Mouse (Mus musculus): ENCODE measurements around the gene Atxn2.

Atxn2 gene

DNA sequence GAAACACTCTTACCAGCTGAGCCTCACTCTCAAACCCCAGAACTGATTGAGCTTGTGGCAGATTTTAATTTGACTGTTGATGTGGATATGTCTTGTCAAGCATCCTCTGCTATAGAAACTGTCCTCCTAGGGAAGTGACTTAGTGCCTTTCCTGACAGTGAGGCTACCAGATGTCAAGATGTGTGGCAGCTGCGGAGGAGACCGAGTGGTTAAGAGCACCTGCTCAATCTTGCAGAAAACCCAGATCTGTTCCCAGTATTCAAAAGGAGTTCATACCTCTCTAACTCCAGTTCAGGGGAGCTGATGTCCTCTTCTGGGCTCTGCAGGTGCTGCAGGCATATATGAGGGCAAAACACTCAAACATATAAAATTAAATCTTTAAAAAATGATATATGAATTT is 53.9 kb downstream of the Atxn2 start:
- no peak for DNase-seq (ENCODE audit: low spot score)

DNA sequence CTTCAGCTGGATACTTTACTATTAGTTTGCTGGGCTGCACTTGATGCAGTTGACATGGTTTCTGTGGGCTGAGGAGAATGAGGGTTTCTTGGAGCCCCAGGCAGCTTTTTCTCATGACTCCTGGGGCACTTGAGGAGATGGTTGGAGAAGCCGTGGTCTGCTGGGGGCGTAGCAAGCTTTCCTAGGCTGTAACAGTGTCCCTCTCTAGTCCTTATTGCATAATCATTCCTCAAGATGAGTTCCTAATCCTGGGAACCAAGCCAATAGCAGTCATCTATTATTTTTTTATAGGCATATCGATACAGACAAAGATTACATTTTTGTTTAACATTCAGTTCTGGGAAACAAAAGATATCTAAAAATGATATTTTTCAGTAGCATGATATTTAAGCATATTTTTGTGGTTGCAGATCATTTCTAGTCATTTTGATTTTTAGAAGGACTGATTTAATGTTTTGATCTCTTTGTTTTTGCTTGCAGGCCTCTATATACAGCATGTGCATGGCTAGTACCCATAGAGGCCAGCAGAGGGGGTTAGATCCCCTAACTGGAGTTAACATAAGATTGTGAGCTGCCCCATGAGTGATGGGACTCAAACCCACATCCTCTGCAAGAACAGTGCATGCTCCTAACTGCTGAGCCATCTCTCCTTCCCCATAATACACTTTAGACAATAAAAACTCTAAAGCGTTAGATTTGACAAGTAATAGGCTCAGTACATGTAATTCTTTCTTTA is 55.1 kb downstream of the Atxn2 start:
- DNase-seq (ENCODE audit: low spot score) = peak; percentile 11

DNA sequence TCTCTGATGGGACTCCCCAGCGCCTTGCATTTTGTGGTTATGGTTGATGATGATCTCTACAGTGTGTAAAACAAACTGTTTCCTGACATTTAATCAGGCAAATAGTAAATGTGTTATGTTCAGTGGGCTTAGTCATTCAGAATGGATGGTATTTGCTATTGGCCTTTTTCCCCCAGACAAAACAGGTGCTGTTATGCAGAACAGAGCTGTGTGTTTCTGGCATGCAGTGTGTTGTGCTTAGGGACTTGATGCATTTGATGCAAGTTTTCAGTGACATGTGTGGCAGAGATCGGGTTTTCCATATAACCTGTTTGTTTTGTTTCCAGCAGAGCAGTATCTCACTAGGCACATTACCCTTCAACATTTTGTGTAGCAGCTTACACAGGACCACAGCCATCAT is 56.4 kb downstream of the Atxn2 start:
- DNase-seq (ENCODE audit: low spot score) = no peak

DNA sequence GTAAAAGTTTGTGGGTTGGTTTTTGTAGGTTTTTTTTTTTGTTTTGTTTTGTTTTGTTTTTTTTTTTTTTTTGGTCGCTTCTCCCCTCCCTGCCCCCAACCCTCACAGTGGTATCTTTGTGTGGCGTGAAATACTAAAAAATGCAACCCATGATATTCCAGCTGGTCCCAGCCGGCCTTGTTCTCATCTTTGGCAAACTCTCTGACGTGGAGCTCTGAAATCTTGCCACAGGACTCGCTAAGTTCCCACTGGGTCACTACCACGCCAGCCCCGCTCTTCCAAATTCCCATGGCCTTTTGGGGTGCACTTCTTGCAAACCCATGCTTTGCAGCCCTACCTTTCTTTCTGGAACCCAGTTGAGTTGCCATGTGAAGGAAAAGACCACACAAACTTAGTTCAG is 58.7 kb downstream of the Atxn2 start:
- no peak for DNase-seq (ENCODE audit: low spot score)

DNA sequence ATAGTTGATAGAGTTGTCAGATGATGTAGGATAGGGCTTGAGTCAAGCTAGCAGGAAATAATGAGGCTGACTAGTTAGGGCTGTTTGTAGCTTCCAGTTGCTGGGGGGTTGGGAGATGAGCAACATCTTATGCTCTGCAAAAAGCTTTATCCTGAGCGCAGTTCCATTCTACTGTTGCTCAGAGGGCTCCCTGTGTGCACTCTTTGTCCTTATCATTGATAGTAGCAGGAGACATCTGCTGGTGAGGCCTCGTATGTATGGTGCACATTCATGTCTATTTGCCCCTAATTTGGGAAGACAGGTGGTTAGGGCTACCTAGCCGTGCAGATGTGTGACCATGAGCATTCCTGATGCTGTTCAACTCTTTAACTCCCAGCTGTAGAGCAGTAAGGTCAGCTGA is 60.5 kb downstream of the Atxn2 start:
- no peak for DNase-seq (ENCODE audit: low spot score)

DNA sequence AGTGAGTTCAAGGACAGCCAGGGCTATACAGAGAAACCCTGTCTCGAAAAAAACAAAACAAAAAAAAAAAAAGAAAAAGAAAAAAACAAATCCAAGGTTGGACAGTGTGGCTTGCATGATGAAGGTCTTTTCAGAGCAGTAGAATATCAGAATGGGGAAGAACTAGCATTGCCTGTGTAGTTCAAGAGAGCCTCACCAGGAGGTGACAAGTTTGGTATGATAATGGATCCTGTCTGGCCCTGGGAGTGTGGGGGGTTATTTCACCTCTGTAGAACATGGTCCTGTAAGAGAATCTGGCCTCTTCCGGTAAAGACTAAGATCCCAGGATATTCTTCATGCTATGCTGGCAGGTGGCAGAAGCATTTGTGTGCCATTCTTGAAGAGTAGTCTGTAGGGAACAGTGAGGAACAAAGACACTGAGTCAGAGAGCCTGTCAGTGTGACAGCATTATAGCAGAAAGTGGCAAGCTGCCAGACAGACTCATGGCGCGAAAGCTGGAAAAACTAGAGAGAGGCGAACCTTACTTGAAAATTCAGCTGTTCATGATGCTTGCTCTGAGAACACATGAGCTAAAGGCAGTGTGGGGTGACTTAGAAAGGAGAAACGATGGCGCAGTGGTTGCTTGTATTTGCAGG is 67.5 kb downstream of the Atxn2 start:
- DNase-seq (ENCODE audit: low spot score) = no peak

DNA sequence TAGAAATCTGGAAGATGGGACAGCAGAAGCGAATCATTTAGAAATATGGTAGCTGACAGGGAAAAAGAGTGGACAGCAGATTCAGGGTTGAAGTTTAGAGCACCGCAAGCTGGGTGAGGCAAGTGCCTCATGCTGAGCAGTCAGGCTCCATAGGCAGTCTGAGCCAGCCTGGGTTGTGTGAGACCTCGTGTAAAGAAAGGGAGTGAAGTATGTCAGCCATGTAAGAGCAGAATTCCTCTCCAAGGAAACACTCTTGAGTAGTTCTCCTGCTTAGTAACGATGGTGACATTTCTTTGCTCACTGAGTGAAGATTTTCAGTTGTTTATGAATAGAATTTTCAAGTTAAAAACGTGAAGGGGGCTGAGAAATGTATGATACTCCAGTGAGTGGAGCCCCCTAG is 69.0 kb downstream of the Atxn2 start:
- no peak for DNase-seq (ENCODE audit: low spot score)

DNA sequence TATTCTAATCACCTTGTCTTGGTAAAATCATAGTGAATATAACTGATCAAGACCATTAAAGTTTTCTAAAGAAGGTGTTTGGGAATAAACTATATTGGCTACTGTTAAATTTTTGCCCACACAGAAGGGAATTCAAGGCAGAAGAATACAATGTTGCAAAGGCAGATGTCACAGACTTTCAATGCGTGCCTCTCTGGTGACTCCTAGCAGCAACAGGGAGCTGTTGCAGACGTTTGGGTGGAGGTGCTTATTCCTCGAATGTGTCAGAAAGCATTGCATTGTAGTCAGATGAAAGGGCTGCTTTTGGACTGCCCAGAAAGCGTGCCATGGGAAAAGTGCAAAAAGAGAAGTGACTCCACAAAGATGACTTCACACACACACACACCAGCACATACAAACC is 71.3 kb downstream of the Atxn2 start:
- DNase-seq (ENCODE audit: low spot score) = peak; percentile 21

DNA sequence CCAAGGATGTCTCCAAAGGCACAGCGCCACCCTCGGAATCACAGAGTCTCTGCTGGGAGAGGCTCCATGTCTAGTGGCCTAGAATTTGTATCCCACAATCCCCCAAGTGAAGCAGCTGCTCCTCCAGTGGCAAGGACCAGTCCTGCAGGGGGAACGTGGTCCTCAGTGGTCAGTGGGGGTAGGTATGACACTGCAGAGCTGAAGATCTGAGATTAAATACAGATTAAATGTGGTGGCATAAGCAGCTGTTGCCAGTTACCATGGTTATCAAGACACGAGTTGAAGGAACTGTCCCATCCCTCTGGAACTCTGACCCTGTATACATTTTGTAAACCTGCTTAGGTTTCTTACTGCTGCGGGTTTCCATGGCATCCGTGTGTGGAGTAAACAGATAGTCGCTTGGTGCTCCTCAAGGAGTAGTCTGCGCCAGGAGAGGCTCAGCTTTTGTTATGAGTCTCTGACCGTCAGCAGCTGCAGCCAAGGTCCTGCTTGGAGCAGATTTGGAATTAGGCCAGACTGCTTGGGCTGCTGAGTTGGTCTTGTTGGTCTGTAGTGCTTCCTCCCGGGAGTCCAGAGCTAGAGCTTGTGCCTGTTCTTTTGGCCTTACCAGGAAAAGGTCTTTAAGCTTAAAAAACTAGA is 72.8 kb downstream of the Atxn2 start:
- peak; percentile 49 for DNase-seq (ENCODE audit: low spot score)

DNA sequence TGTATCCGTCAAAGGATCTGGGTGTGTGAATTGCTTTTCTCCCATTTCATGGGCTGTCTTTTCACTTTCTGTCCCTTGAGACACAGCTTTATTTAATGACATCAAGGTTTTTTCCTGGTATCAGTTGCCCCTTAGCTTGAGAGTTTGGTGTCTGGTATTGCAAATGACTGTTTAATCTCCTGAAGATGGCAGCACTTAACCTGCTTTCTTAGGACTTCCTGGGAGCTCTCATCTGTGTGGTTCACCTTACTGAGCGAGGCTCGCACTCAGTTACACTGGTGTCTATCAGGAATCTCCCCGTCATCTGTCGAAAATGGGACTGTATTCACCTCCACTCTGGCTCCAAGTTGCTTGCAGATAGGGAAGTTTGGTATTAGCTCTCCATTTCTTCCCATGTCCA is 79.9 kb downstream of the Atxn2 start:
- no peak for DNase-seq (ENCODE audit: low spot score)

DNA sequence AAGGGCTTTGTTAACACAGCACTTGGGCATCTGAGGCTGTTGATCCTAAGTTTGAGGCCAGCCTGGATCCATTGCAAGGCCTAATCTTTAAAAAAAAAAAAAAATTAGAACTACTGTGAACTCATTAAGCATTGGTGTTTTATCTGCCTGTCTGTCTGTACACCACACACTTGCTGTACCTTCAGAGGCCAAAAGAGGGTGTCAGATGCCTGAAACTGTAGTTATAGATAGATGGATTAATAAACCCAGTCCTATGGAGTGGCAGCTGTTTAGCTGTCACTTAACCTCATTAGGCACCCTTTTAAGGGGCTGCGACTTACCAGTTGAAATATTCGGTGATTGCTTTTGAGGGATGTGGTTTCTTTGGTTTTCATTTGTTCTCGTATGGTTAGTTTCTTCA is 84.7 kb downstream of the Atxn2 start:
- DNase-seq (ENCODE audit: low spot score) = no peak

DNA sequence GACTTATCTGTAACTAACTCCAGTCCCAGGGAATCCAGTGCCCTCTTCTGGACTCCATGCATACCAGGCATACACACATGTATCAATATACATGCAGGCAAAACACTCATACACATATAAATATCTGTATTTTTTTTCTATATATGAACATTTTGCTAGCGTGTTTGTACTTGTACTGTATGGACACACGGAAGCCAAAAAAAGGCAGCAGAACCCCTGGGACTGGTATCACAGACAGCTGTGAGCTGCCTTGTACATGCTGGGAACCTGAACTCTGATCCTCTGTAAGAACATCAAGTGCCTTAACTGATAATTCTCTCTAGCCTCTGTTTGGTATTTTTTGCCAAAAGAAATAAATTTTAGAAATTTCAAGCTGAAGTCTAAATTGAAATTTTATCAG is 87.3 kb downstream of the Atxn2 start:
- no peak for DNase-seq (ENCODE audit: low spot score)

DNA sequence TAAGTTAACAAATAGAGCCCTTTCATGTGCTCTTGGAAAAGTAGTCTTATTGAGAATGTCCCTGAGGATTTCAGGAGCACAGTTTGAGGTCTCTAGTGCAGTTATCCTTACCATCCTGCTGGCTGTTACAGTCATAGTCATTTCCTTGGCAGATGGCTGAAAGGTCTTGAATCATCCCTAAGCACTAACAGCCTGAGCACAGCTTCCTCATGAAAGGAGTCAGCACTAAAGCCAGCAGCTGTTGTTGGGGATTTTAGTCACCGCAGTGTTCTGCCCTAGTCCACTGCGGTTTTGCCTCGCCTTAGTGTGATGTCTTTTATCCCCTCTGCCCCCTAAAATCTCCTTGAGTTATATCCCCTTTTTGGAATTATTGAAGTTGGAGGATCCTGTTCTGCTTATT is 96.0 kb downstream of the Atxn2 start:
- DNase-seq (ENCODE audit: low spot score) = no peak

DNA sequence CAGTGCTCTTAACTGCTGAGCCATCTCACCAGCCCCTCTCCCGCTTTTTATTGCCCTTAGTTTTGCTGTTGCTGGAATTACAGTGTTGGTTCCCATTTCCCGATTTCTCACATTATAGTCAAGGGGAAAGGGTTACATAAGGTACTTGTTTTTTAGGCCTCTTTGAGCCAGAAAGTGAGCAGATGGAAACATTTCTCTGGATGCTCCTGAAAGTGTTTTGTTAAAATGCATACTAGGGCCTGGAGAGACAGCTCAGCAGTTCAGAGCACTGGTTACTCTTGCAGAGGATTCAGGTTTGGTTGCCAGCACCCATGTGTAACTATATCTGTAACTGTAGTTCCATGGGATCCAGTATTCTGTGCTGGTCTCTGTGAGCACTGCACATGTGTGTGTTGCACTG is 97.1 kb downstream of the Atxn2 start:
- no peak for DNase-seq (ENCODE audit: low spot score)

DNA sequence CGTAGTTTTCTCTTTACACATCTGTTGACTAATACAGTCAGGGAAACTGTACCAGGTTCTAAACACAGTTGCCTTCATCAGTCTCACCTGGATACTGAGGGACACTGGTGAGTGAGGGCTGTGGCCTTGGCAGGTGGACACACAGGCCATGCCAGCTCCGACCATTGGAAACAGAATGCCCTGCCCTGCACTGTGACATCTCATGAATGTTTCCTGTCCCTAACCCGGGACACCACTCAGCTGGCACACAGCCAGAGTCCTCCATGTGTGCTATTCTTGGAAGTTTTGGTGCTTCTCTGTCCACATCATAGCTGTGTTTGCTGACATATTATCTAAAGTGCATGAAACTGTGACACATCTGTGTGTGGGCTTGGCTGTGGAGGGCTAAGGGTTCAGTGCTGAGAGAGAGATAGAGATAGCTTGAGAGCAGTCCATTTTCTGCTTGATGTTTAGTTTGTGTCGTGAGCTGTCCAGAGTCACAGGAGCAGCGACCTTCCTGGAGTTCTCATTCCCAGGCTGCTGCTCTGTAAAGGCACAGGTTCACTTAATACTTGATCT is 98.6 kb downstream of the Atxn2 start:
- DNase-seq (ENCODE audit: low spot score) = no peak

DNA sequence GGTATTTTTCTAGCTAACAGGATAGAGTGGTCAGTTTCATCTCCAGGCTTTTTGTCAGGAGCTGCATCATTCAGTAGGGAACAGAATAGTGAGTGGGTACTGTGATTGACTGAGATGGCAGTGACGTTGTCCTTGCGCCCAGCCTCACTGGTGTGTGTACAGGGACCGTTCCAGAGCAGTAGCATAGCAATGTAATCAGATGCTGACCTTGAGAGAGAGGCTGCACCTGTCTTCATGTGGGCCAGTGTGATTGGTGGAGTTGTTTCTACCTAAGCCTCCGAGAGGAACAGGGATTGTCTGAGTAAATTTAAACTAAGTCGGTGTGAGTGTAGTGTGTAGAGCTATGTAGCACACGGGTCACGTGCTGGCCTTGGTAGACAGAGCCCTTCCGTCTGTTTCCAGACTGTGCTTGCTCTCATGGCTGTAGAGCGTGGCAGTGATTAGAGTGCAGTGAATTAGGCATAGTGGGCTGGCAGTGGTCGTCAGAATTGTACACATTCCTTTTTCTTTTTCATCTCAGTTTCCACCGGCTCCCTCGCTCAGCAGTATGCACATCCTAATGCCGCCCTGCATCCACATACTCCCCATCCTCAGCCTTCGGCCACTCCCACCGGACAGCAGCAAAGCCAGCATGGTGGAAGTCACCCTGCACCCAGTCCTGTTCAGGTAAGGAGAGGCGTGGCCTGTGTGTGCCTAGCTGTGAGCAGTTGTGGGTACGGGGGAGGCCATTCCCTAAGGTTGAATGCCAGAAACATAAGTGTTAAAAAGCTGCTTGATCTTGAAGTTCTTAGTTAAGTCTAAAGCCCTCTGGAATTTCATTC is 99.4 kb downstream of the Atxn2 start:
- DNase-seq (ENCODE audit: low spot score) = no peak

DNA sequence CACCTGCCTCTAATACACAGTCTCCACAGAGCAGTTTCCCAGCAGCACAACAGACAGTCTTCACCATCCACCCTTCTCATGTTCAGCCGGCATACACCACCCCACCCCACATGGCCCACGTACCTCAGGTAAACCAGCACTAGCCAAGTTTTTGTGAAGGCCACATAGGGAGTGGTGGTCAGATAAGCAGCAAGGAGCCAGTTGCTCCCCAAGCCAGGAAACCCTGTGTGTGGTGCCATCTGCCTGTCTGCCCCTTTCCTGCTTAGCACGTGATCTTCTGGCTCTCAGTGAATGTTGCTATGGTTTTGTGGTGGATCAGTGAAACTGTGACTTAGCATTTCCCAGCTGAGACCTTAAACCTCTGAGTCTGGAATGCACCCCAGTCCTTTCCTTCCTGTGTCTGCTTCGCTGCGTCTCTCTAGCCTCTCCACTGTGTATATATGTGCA is 100.4 kb downstream of the Atxn2 start:
- no peak for DNase-seq (ENCODE audit: low spot score)

DNA sequence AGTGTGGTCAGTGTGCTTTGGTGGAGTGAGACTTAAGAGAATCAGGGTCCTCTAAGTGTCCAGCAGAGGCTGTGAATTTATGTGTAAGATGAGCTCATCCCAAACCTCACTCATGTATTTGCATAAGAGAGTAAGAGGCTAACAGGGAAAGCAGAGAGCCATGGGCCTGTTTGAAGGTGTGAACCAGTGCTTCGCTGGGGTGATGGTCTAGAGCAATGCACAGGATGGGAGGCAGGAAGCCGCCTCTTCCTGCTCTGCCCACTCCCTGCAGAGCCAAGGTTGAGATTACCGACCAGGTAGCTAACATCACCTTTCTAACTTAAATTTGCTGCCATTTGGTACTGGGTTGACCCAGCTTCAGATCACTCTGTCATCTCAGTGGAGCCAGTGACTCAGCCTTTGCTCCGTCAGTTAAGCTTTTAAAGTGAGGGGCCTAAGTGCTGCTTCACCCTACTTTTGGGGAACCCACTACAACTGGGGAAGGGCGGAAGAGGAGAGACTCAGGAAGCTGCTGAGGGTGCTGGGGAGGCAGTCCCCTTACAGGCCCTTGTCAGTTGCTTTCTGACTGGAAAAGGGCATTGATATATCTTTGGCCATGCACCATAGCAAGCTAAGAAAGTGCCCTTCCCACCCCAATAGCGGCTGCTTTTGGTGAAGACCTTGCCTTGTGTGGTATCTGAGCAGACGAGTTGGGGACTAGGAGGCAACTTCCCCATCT is 101.5 kb downstream of the Atxn2 start:
- no peak for DNase-seq (ENCODE audit: low spot score)

DNA sequence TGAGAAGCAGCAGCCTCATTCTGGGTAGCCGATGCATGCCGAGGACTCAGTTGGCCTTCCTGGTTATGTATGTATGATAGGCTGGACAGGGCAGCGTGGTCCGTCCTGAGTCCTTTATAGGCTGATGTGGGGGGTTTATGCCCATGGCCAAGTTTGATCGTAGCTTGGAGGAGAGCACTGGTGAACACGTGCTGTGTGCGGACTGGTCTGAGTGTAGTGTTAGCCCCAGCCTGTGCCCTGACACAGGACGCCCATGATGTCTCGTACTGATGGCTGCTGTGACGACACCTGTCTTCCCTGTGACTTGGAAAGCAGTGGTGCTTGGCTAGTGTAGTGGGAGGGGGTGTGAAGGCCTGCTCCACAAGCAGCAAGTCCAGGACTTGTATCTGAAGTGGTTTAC is 102.6 kb downstream of the Atxn2 start:
- DNase-seq (ENCODE audit: low spot score) = no peak

DNA sequence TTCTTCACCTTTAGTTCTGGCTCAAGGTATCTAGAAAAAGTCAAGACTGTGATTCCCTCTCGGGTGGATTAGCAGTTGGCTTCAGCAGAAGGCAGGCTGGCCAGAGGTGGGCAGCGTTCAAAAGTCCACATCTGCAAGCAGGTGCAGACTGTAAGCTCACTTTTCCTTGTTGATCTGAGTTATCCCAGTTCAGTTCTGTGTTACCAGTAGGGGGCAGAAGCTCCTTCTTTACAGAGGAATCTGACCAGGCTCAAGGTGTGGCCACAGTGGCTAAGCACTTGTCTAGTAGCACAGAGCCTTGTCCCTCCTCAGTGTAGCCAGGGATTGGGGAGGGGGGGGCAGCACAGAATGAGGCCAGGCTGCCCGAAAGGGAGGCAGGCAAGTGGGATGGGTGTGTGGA is 103.9 kb downstream of the Atxn2 start:
- peak; percentile 74 for DNase-seq (ENCODE audit: low spot score)

DNA sequence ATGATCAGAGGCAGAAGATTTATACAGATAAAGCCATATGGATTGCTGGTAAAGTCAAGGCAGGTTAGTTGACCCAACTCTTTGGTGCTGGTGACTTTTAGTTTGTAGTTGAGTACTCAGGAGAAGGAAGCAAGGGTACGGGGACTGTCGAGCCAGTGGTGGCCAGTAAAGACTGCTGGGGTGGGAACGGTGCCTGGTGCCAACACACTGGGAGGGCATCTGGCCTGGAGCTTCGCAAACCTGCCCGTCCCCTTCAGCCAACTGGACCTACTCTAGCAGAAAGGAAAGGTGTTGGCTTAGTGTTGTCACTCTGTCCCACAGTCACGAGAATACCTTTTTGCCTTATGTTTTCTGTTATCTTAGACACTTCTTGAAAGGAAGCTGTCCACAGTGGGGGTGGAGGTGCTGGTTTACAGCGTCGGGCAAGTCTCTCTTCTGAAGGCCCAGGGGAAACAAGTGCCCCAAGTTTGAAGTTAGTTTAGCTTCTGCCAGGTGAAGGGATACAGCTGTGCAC is 104.8 kb downstream of the Atxn2 start:
- DNase-seq (ENCODE audit: low spot score) = no peak

All from adipocyte (in vitro differentiated cells).